Mouse (Mus musculus): ENCODE measurements around the gene Fdxacb1. TPM values are rescaled to one million over a fixed set of nuclear protein-coding genes. Genes with fewer than 3 reads are reported as not detected.

The Fdxacb1 gene
- polyA plus RNA-seq, 2 experiments, result 7.4 to 10.6 TPM

DNA sequence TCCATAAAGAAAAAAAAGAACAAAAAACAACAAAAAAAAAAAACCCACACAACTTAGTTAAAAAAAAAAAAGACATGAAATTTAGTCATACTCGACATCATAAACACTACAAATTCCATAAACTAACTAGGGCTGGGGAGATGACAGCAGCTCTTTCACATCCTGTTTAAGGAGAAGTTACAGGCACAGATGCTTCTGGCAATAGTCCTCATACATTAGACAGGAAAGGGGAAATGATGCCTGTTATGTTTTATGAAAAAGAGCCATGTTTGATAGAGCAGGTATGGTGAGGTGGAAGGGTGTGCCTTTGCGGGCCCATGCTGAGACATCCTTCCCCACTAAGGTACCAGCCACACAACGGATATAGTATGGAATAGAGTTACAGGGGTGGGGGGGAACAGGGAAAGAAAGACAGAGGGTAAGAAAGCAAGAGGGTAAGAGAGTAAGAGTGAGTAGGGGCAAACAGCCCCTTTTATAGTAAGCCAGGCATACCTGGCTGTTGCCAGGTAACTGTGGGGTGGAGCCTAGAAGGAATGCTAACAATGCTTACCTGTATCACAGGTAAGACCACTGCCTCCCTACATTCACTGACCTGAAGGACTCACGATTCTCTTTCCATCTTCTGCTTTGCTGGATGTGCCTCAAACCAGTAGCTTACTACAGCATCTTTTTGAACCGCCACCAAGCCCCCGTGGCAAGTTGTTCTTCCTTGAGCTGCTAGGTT lies 6.4 kb upstream of the Fdxacb1 start:
- no peak for ATAC-seq (ENCODE audit: low FRiP score, low read depth)
- no peak overlapping the region for H3K4me2 ChIP-seq (replicated peaks; ENCODE audit: low read depth, low read length, severe bottlenecking)
- no peaks in the 10 kb centered on the region for H3K4me1 ChIP-seq (ENCODE audit: control insufficient read depth, insufficient read depth, low read length)
- H3K27me3 ChIP-seq (ENCODE audit: control insufficient read depth, insufficient read depth, low read length), result no peaks in the 10 kb centered on the region
- no peak for TF ChIP-seq POLR2A (IDR thresholded peaks at IDR 0.05; ENCODE audit: borderline replicate concordance, extremely low read depth, insufficient read depth, insufficient read length)
- no peak overlapping the region for H3K9ac ChIP-seq (ENCODE audit: low read depth, low read length, severe bottlenecking)
- H3K4me3 ChIP-seq (replicated peaks; ENCODE audit: low read length), result no peak overlapping the region
- peaks cover 3% of the 10 kb centered on the region; the same call in 1 of the 2 replicates for H3K36me3 ChIP-seq (ENCODE audit: control insufficient read depth, insufficient read depth, low read length)
- 66% methylated on average over 6 of the region's 6 CpGs for WGBS
- no peaks in the 10 kb centered on the region for H3K9me3 ChIP-seq (ENCODE audit: control insufficient read depth, low read length)
- no peak for DNase-seq (ENCODE audit: low spot score)
- H3K27ac ChIP-seq (replicated peaks; ENCODE audit: low read depth, low read length), result no peak overlapping the region

- no peak overlapping the region for H3K4me3 ChIP-seq (replicated peaks; ENCODE audit: low read length)
- no peak overlapping the region for H3K27ac ChIP-seq (replicated peaks; ENCODE audit: low read depth, low read length)
- ATAC-seq (ENCODE audit: low FRiP score, low read depth), result no peak
- H3K9ac ChIP-seq (ENCODE audit: low read depth, low read length, severe bottlenecking), result no peak overlapping the region
- TF ChIP-seq POLR2A (IDR thresholded peaks at IDR 0.05; ENCODE audit: borderline replicate concordance, extremely low read depth, insufficient read depth, insufficient read length), result no peak
- peaks cover 3% of the 10 kb centered on the region; the same call in 1 of the 2 replicates for H3K36me3 ChIP-seq (ENCODE audit: control insufficient read depth, insufficient read depth, low read length)
- 64% methylated on average over 1 of the region's 1 CpGs for WGBS
- no peak overlapping the region for H3K4me2 ChIP-seq (replicated peaks; ENCODE audit: low read depth, low read length, severe bottlenecking)
- peak; percentile 27 for DNase-seq (ENCODE audit: low spot score)
- H3K4me1 ChIP-seq (ENCODE audit: control insufficient read depth, insufficient read depth, low read length), result peaks cover 5% of the 10 kb centered on the region; the same call in 1 of the 2 replicates
- no peaks in the 10 kb centered on the region for H3K27me3 ChIP-seq (ENCODE audit: control insufficient read depth, insufficient read depth, low read length)
- no peaks in the 10 kb centered on the region for H3K9me3 ChIP-seq (ENCODE audit: control insufficient read depth, low read length)
Measured at GRCm38 (mm10) chr9:50763331-50763730, 4.7 kb upstream of the Fdxacb1 start.

DNA sequence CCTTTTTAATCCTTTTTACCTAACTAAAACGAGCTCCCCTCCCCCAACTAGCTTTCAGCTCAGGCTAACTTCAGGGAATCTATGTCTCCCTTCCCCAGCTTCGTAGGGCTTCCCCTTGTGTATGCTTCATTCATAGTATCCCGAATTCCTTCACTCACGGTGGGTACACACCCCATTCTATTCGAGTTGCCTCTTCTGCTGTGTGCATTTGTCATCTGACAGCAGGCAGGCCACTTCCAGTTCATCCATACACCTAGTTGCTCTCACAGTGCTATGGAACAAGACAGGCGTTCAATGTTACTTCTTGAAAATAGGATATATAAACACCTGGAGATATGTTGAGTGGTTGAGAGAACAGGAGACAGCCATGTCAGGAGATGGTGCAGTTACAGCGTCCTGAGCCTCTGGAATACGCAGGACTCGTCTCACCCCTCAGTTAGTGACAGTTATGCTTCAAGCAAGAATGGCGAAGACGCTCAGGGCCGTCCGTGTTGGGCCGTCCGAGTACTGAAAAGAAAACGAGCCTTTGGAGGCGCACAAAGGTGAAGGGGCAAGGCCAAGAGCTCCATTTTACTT lies 417 bp upstream of the Fdxacb1 start:
- Histone ChIP-seq H3K27ac (replicated peaks; ENCODE audit: low read depth, low read length) (peak overlapping the region; percentile 83), H3K4me3 (replicated peaks; ENCODE audit: low read length) (peak overlapping the region; percentile 60)
- ATAC-seq (ENCODE audit: low FRiP score, low read depth), result peak; percentile 4; the same call in 1 of the 2 replicates

GRCm38 (mm10) chr9:50770011-50770410 lies 2.0 kb downstream of the Fdxacb1 start:
- ATAC-seq (ENCODE audit: low FRiP score, low read depth), result no peak
- no peak for DNase-seq (ENCODE audit: low spot score)
- Histone ChIP-seq H3K4me3 (replicated peaks; ENCODE audit: low read length) (no peak overlapping the region), H3K36me3 (ENCODE audit: control insufficient read depth, insufficient read depth, low read length) (peaks cover 9% of the 10 kb centered on the region), H3K9ac (ENCODE audit: low read depth, low read length, severe bottlenecking) (no peak overlapping the region), H3K4me2 (replicated peaks; ENCODE audit: low read depth, low read length, severe bottlenecking) (no peak overlapping the region), H3K9me3 (ENCODE audit: control insufficient read depth, low read length) (no peaks in the 10 kb centered on the region), H3K27ac (replicated peaks; ENCODE audit: low read depth, low read length) (no peak overlapping the region), H3K4me1 (ENCODE audit: control insufficient read depth, insufficient read depth, low read length) (peaks cover 13% of the 10 kb centered on the region), H3K27me3 (ENCODE audit: control insufficient read depth, insufficient read depth, low read length) (no peaks in the 10 kb centered on the region)
- WGBS, result 90% methylated on average over 2 of the region's 2 CpGs
- TF ChIP-seq POLR2A (IDR thresholded peaks at IDR 0.05; ENCODE audit: borderline replicate concordance, extremely low read depth, insufficient read depth, insufficient read length), result no peak

More for the DNA sequence above, 417 bp upstream of the Fdxacb1 start:
- peaks cover 11% of the 10 kb centered on the region for H3K36me3 ChIP-seq (ENCODE audit: control insufficient read depth, insufficient read depth, low read length)
- H3K9me3 ChIP-seq (ENCODE audit: control insufficient read depth, low read length), result no peaks in the 10 kb centered on the region
- no peaks in the 10 kb centered on the region for H3K27me3 ChIP-seq (ENCODE audit: control insufficient read depth, insufficient read depth, low read length)
- H3K4me2 ChIP-seq (replicated peaks; ENCODE audit: low read depth, low read length, severe bottlenecking), result peak overlapping the region; percentile 68
- DNase-seq (ENCODE audit: low spot score), result no peak
- 5% methylated on average over 17 of the region's 17 CpGs for WGBS
- H3K4me1 ChIP-seq (ENCODE audit: control insufficient read depth, insufficient read depth, low read length), result peaks cover 13% of the 10 kb centered on the region; the same call in 1 of the 2 replicates
- H3K9ac ChIP-seq (ENCODE audit: low read depth, low read length, severe bottlenecking), result peak overlapping the region; percentile 60
- TF ChIP-seq POLR2A (IDR thresholded peaks at IDR 0.05; ENCODE audit: borderline replicate concordance, extremely low read depth, insufficient read depth, insufficient read length), result no peak

- peak overlapping the region; percentile 74 for H3K4me2 ChIP-seq (replicated peaks; ENCODE audit: low read depth, low read length, severe bottlenecking)
- no peak for TF ChIP-seq POLR2A (IDR thresholded peaks at IDR 0.05; ENCODE audit: borderline replicate concordance, extremely low read depth, insufficient read depth, insufficient read length)
- H3K27ac ChIP-seq (replicated peaks; ENCODE audit: low read depth, low read length), result no peak overlapping the region
- no peaks in the 10 kb centered on the region for H3K27me3 ChIP-seq (ENCODE audit: control insufficient read depth, insufficient read depth, low read length)
- H3K4me3 ChIP-seq (replicated peaks; ENCODE audit: low read length), result peak overlapping the region; percentile 92; the same call in 1 of the 2 replicates
- peak overlapping the region; percentile 89; the same call in 1 of the 2 replicates for H3K9ac ChIP-seq (ENCODE audit: low read depth, low read length, severe bottlenecking)
- peaks cover 11% of the 10 kb centered on the region for H3K4me1 ChIP-seq (ENCODE audit: control insufficient read depth, insufficient read depth, low read length)
- ATAC-seq (ENCODE audit: low FRiP score, low read depth), result no peak
- 65% methylated on average over 4 of the region's 4 CpGs for WGBS
- no peaks in the 10 kb centered on the region for H3K9me3 ChIP-seq (ENCODE audit: control insufficient read depth, low read length)
- no peak for DNase-seq (ENCODE audit: low spot score)
- peaks cover 19% of the 10 kb centered on the region for H3K36me3 ChIP-seq (ENCODE audit: control insufficient read depth, insufficient read depth, low read length)
Measured at GRCm38 (mm10) chr9:50774026-50774462, 6.0 kb downstream of the Fdxacb1 start.
